Mouse (Mus musculus) olfactory bulb, adult 2 months (tissue): ENCODE results near the gene Gm26661. TPM values are rescaled to one million over a fixed set of nuclear protein-coding genes. Genes with fewer than 3 reads are reported as not detected.

Experiments
- H3K27ac ChIP-seq: fragments of 200-500 bp; 2 replicates; pipeline ENCODE4 v1.5.1; 2012; ENCODE audit warnings: low read depth, low read length; ENCODE audit not compliant: insufficient read depth
- H3K4me1 ChIP-seq: fragments of 200-500 bp; 2 replicates; pipeline ENCODE4 v1.6.1; 2012; ENCODE audit warnings: low read length; ENCODE audit not compliant: control insufficient read depth, insufficient read depth
- H3K4me3 ChIP-seq: fragments of 200-500 bp; 2 replicates; pipeline ENCODE4 v1.5.1; 2012; ENCODE audit warnings: mild to moderate bottlenecking, low read depth, low read length, moderate library complexity; ENCODE audit not compliant: insufficient read depth
- CTCF ChIP-seq: fragments of 200-500 bp; IDR thresholded peaks from 2 replicates; pipeline ENCODE4 v1.5.1; 2012; ENCODE audit warnings: low read depth, mild to moderate bottlenecking, low read length, moderate library complexity; ENCODE audit not compliant: insufficient read depth
- POLR2A ChIP-seq: fragments of 200-500 bp; IDR thresholded peaks from 2 replicates; pipeline ENCODE4 v1.6.1; 2012; ENCODE audit warnings: mild to moderate bottlenecking, low read depth, low read length, moderate library complexity; ENCODE audit not compliant: insufficient read depth
- whole genome bisulfite sequencing: fragments of 180-500 bp; shearing (Covaris S2); methylation state at CpG from one replicate; pipeline ENCODE4 v1.1.7; 2018; 5-methylcytosine and 5-hydroxymethylcytosine counted together
- polyA plus RNA-seq: library from polyadenylated mRNA; stranded (reverse); fragments of >200 nt; gene quantifications from 2 replicates; pipeline ENCODE4 v1.2.4, GENCODE M21; 2012; ENCODE audit warnings: low replicate concordance; ENCODE audit not compliant: missing spikeins, insufficient read depth, insufficient read length

The Gm26661 gene
- polyA plus RNA-seq, 1 experiment: not detected

GRCm38 (mm10) chr14:7817770-7818462 is 26.5 kb downstream of the Gm26661 start, which contains the start of gene Flnb:
Gene Flnb, plus strand, starts transcription at chr14:7817957.
- H3K4me3 ChIP-seq: peak within 1 kb of the TSS; percentile 59
- no peak within 1 kb of the TSS for H3K27ac ChIP-seq
- peaks cover 11% of the 10 kb centered on the region for H3K4me1 ChIP-seq
- WGBS: under 1% methylated on average over 49 of the region's 49 CpGs
- TF ChIP-seq POLR2A (peak; percentile 86), CTCF (peak; percentile 94)

- peak overlapping the region; percentile 59 for H3K4me3 ChIP-seq
- H3K27ac ChIP-seq: no peak overlapping the region
- 1% methylated on average over 36 of the region's 36 CpGs for WGBS
- peaks cover 12% of the 10 kb centered on the region for H3K4me1 ChIP-seq
- no peak for TF ChIP-seq POLR2A
Measured at GRCm38 (mm10) chr14:7818463-7819121, 27.2 kb downstream of the Gm26661 start.

GRCm38 (mm10) chr14:7819446-7819845 is 28.1 kb downstream of the Gm26661 start:
- 54% methylated on average over 5 of the region's 5 CpGs for WGBS
- H3K4me1 ChIP-seq: peaks cover 12% of the 10 kb centered on the region

GRCm38 (mm10) chr14:7821341-7821740 is 30.0 kb downstream of the Gm26661 start:
- H3K4me1 ChIP-seq: peaks cover 23% of the 10 kb centered on the region
- 75% methylated on average over 8 of the region's 8 CpGs for WGBS
- no peak overlapping the region for H3K27ac ChIP-seq
- no peak overlapping the region for H3K4me3 ChIP-seq
- no peak for TF ChIP-seq CTCF
- no peak for TF ChIP-seq POLR2A

More at GRCm38 (mm10) chr14:7819446-7819845, 28.1 kb downstream of the Gm26661 start:
- peak overlapping the region; percentile 6; the same call in 1 of the 2 replicates for H3K4me3 ChIP-seq
- TF ChIP-seq POLR2A (no peak), CTCF (no peak)
- H3K27ac ChIP-seq: no peak overlapping the region

- TF ChIP-seq POLR2A (no peak), CTCF (no peak)
- Histone ChIP-seq H3K4me3 (no peak overlapping the region), H3K27ac (no peak overlapping the region), H3K4me1 (peaks cover 26% of the 10 kb centered on the region)
- 64% methylated on average over 7 of the region's 7 CpGs for WGBS
Measured at GRCm38 (mm10) chr14:7822693-7823092, 31.3 kb downstream of the Gm26661 start.

DNA sequence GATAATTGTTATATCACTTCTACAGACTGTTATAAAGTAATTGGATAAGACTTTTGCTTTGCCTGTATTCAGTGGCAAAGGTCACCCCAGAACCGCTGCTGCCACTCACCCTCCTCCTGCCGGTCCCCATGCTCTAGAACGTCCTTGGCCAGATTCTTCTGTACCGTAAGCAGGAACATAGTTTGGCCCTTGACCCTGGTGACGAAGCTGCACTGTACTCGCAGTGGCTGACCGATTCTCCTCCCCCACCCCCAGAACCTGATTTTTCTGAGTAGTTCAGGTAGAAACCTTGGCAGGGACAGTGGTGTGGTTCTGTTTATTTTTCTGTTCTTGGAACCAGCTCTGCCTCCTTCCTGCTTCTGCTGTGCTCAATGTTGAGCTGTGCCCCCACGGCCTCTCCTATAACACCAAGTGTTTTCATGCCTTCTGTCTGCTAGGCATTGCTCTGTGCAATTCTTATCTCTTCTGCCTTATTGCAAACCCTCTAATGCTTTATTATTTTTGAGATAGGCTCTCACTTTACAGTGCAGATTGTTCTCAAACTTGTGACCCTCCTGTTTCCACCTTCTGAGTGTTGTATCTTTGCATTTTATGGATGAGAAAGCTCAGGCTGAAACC is 33.4 kb downstream of the Gm26661 start:
- no peak overlapping the region for H3K27ac ChIP-seq
- WGBS: 89% methylated on average over 8 of the region's 8 CpGs
- peaks cover 22% of the 10 kb centered on the region for H3K4me1 ChIP-seq
- H3K4me3 ChIP-seq: no peak overlapping the region
- TF ChIP-seq CTCF (no peak), POLR2A (no peak)

DNA sequence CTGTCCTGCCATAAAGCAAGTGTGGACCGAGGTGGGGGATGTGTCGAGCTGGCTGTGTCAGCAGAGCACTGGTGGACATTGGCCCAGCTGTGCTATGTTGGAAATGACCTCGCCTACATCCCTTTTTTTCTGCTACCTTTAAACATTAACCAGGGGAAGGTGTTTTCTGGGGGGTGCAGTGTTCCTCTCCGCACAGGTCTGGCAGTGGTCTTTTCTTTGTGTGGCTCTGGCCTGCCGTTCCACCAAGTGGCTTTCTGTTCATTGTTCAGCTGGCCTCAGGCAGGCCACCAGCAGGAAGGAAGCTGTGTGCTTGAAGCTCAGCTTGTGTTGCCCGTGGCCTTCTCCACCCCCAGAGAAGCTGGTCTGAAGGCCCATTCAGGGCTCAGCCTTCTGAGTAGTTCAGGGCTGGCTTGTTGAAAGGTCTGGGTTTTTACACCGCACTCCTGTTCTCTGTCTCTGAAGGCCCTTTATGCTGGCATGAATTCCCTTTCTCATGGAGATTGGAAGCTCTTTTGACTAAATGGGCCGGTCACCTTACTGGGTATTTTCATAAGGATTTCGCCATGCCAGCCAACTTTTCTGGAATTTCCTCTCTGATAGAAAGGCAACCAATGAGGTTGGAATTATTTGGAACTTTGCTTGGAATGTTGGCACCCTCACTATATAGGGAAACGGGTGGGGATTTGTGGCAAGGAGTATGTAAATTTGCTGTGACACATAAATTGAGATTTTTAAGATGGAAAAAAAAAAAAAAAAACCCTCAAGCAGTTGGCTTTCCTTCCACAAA is 35.0 kb downstream of the Gm26661 start:
- Histone ChIP-seq H3K27ac (no peak overlapping the region), H3K4me3 (no peak overlapping the region), H3K4me1 (peaks cover 20% of the 10 kb centered on the region)
- WGBS: 60% methylated on average over 10 of the region's 10 CpGs
- TF ChIP-seq CTCF (no peak), POLR2A (no peak)

- no peak overlapping the region for H3K4me3 ChIP-seq
- 74% methylated on average over 2 of the region's 2 CpGs for WGBS
- H3K27ac ChIP-seq: no peak overlapping the region
- peaks cover 17% of the 10 kb centered on the region for H3K4me1 ChIP-seq
- TF ChIP-seq CTCF: no peak
- TF ChIP-seq POLR2A: no peak
Measured at GRCm38 (mm10) chr14:7829181-7829580, 37.8 kb downstream of the Gm26661 start.
